Mouse (Mus musculus): ENCODE data around the gene Mrpl18.

Gene Mrpl18

DNA sequence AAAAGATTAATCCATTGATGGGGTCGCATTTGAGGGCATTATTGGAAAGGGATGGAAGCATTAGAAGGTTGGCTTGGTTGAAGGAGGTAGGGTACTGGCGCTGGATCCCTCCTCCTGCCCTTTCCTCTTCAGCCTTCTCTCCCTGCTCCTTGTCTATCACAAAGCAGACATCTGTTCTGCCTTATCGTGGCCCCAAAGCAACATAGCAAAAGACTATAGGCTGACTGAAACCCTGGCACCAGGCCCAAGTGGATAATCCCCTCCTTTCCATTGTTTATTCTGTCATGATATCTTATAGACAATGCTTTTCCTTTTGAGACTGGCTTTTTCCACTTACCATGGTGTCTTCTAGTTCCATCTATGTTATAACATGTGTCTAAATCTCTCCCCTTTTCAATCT, 50.7 kb downstream of the Mrpl18 start:
- in situ Hi-C loops (cut with MboI; ENCODE audit: low sequenced_read_pairs), result no loop called here

DNA sequence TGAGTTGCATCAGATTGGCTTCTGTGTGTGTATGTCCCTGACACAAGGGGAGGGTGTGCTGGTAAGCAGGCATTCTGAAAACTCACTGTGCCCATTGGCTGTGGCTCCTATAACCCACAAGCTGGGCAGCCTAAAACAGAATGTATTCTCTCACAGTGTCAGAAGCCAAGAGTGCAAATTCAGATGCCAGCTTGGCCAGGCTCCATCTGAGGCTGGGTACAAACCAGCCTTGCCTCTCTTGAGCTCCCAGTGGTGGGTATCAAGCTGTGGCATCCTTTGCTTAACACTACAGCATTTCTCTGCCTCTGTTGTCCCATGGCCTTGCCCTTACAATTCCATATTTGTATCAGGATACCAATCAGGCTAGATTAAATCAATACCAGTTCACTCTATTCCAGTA, 52.0 kb downstream of the Mrpl18 start:
- in situ Hi-C loops (cut with MboI; ENCODE audit: low sequenced_read_pairs), result no loop called here

Measured in CH12F3 (cell line).